Mouse (Mus musculus) intestine, embryonic 14.5 days (tissue): ENCODE measurements around the gene 4930435E12Rik. TPM values are rescaled to one million over a fixed set of nuclear protein-coding genes. Genes with fewer than 3 reads are reported as not detected.

ENCODE experiments used
- ATAC-seq: fragments of 200-750 bp; cut with Nextera tagmentation; replicated peaks from 2 replicates; pipeline ENCODE4 v1.8.0; 2017; ENCODE audit warnings: low read depth, moderate number of reproducible peaks, moderate TSS enrichment, moderate library complexity; ENCODE audit not compliant: low FRiP score, low TSS enrichment
- DNase-seq: peaks from one replicate; pipeline ENCODE4 v3.0.0-alpha.2; 2018; ENCODE audit warnings: low spot score
- H3K27ac ChIP-seq: fragments of 300-500 bp; sonication (generic); 2 replicates; pipeline ENCODE4 v1.5.1; 2014; ENCODE audit warnings: low read depth, mild to moderate bottlenecking, control low read depth
- H3K27me3 ChIP-seq: fragments of 300-500 bp; sonication (generic); replicated peaks from 2 replicates; pipeline ENCODE4 v1.6.1; 2014; ENCODE audit warnings: low read length, control low read depth; ENCODE audit not compliant: control insufficient read depth, insufficient read depth
- H3K36me3 ChIP-seq: fragments of 300-500 bp; sonication (generic); 2 replicates; pipeline ENCODE4 v1.6.1; 2014; ENCODE audit warnings: low read length, control low read depth; ENCODE audit not compliant: control insufficient read depth, insufficient read depth
- H3K4me1 ChIP-seq: fragments of 300-500 bp; sonication (generic); replicated peaks from 2 replicates; pipeline ENCODE4 v1.6.1; 2014; ENCODE audit warnings: low read length, control low read depth, mixed read lengths; ENCODE audit not compliant: control insufficient read depth, insufficient read depth
- H3K4me2 ChIP-seq: fragments of 300-500 bp; sonication (generic); 2 replicates; pipeline ENCODE4 v1.6.1; 2014; ENCODE audit warnings: low read length
- H3K4me3 ChIP-seq: fragments of 300-500 bp; sonication (generic); 2 replicates; pipeline ENCODE4 v1.5.1; 2014; ENCODE audit warnings: low read depth, low read length, control low read depth, mixed read lengths
- H3K9ac ChIP-seq: fragments of 300-500 bp; sonication (generic); 2 replicates; pipeline ENCODE4 v1.6.1; 2014; ENCODE audit warnings: mild to moderate bottlenecking, low read length
- H3K9me3 ChIP-seq: fragments of 300-500 bp; sonication (generic); 2 replicates; pipeline ENCODE4 v1.6.1; 2016; ENCODE audit warnings: low read length, control low read depth; ENCODE audit not compliant: control insufficient read depth
- WGBS: fragments of 180-500 bp; shearing (Covaris S2); extraction: QIAGEN DNeasy Blood & Tissue Kit; methylation state at CpG from one replicate; pipeline ENCODE4 v1.1.7; 2014; 5-methylcytosine and 5-hydroxymethylcytosine counted together
- polyA plus RNA-seq: library from polyadenylated mRNA; unstranded; fragments of >200 nt; fragmentation: Nextera tagmentation; extraction: Ambion mirVana; gene quantifications from 2 replicates; pipeline ENCODE4 v1.2.1, GENCODE M21; 2014

Gene 4930435E12Rik
- polyA plus RNA-seq, 1 experiment from 2014 or later: not detected

DNA sequence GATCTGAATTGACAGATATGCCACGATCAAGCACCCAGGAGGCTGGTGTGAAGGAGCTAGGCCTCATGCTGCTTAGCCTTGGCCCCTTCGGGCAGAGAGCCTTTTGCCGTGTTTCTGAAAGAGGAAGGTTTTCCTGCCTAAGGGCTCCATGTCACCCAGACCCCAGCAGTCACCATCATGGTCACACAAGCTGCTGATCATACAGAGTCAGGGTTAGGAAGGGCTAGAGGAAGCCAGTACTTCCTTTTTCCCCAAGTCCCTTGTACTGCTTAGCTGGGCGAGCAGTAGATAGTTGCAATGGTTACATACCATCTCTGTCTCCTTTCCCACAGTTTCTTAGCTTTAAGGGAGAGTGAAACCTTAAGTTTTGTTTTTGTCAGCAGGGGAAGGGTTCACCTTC is 65.0 kb downstream of the 4930435E12Rik start:
- no peak overlapping the region for H3K4me2 ChIP-seq
- no peak overlapping the region for H3K27ac ChIP-seq
- no peak for DNase-seq
- no peaks in the 10 kb centered on the region for H3K4me1 ChIP-seq
- no peaks in the 10 kb centered on the region for H3K9me3 ChIP-seq
- H3K27me3 ChIP-seq: no peaks in the 10 kb centered on the region
- H3K4me3 ChIP-seq: no peak overlapping the region
- H3K9ac ChIP-seq: no peak overlapping the region
- no peak for ATAC-seq
- WGBS: 86% methylated on average over 4 of the region's 4 CpGs
- H3K36me3 ChIP-seq: peaks cover 35% of the 10 kb centered on the region; the same call in 1 of the 2 replicates

DNA sequence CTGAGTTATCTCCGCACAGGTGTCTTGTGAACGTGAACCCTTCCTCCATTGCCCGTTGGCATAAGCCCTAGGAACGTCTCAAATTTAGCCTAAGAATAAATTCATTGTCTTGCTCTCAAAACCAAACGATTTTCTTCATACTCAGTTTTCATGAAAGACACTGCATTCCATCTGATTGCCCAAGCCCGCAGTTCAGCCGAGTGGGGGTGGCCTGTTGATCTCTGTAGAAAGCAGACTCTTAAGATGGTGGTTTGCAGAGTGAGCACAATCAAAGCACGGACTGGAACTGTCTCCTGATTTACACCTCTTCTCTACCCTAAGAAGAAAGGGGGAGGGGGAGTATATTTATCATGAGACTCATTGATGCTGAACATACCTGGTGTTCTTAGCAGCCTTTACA is 66.1 kb downstream of the 4930435E12Rik start:
- DNase-seq: no peak
- Histone ChIP-seq H3K36me3 (peaks cover 32% of the 10 kb centered on the region), H3K4me3 (no peak overlapping the region), H3K9me3 (no peaks in the 10 kb centered on the region), H3K27me3 (no peaks in the 10 kb centered on the region), H3K9ac (no peak overlapping the region), H3K4me1 (no peaks in the 10 kb centered on the region), H3K27ac (no peak overlapping the region), H3K4me2 (no peak overlapping the region)
- ATAC-seq: no peak
- WGBS: 91% methylated on average over 8 of the region's 8 CpGs

Other genes starting within 250 kb of the 4930435E12Rik start
- 10.9 and 11.7 TPM in 2 replicates for gene Arhgap31, start 115.5 kb downstream of the 4930435E12Rik start, polyA plus RNA-seq
- gene B4galt4, start 86.5 kb downstream of the 4930435E12Rik start, polyA plus RNA-seq: 30.6 and 34.4 TPM in 2 replicates
- gene Upk1b, start 28.4 kb downstream of the 4930435E12Rik start, polyA plus RNA-seq: 26.6 and 30.7 TPM in 2 replicates
- 1.1 and 1.6 TPM in 2 replicates for gene Igsf11, start 63.9 kb upstream of the 4930435E12Rik start, polyA plus RNA-seq